Mouse (Mus musculus): ENCODE measurements around the gene Tmem9b.

DNA sequence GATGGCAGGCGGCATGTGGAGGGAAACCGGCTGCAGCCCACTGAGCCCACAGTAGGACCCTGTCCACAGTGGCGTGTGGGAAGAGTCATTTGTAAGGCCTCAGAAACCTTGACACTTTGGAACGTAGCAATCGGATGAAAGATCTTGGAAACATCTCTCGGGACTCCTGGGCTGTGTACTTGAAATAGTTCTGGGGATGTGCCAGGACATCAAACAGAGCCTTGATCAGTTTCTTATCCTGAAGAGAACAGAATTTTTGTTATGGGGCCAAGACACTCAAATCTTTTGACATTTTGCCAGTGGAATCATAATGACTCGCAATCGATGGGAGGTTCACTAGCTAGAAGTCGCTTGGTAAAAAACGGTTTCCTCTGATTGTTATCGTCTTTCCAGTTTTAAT is 46.5 kb upstream of the Tmem9b start:
- TF ChIP-seq EP300 (IDR thresholded peaks at IDR 0.05) (no peak), CTCF (IDR thresholded peaks at IDR 0.05) (no peak)

Data from lung, postnatal 0 days (tissue).